Mouse (Mus musculus) cortical plate, adult 2 months (tissue): ENCODE measurements around the gene Tmem256.

ENCODE experiments used
- CTCF ChIP-seq: fragments of 200-500 bp; IDR thresholded peaks from 2 replicates; pipeline ENCODE4 v1.5.1; 2011; ENCODE audit warnings: mild to moderate bottlenecking, control low read depth, low read length; ENCODE audit not compliant: insufficient read depth; ENCODE audit errors: extremely low read depth
- POLR2A ChIP-seq: fragments of 200-500 bp; IDR thresholded peaks from 2 replicates; pipeline ENCODE4 v1.6.1; 2011; ENCODE audit warnings: mild to moderate bottlenecking, low read length, control low read depth; ENCODE audit not compliant: insufficient read depth; ENCODE audit errors: extremely low read depth

DNA sequence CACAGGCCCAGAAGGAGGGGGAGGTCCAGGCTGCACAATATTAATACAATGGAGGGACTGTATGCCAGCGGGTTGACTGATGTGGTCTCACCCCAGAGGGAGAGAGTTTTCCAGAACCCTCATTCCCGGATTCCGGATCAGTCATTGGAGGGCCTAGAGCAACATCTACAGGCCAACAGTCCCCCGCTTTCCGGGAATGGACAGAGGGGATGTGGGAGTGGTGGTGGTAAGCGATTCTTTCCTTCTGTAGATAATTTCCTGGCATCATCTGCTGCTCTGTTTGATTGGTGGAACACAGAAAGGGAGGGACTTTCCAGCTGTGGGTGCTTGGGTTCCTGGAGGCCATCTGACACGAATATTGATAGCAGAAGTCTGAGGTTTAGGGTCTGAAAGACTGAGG is 37.9 kb downstream of the Tmem256 start:
- TF ChIP-seq CTCF (no peak), POLR2A (no peak)
